Mouse (Mus musculus): ENCODE measurements around the gene Faap20.

- TF ChIP-seq CTCF (IDR thresholded peaks at IDR 0.05; ENCODE audit: borderline replicate concordance, extremely low read depth, insufficient read depth, insufficient read length): no peak
- no peak for TF ChIP-seq POLR2A (IDR thresholded peaks at IDR 0.05; ENCODE audit: borderline replicate concordance, extremely low read depth, insufficient read depth, insufficient read length, poor library complexity, severe bottlenecking)
Measured at GRCm38 (mm10) chr4:155280768-155281121, 31.1 kb downstream of the Faap20 start.

Measured in brain, embryonic 14.5 days (tissue).